Mouse (Mus musculus) adrenal gland, adult 8-10 months (tissue): ENCODE data around the gene Nxph4. TPM values are rescaled to one million over a fixed set of nuclear protein-coding genes. Genes with fewer than 3 reads are reported as not detected.

Experiments used
- DNase-seq: peaks from one replicate; pipeline ENCODE4 v3.0.0; 2022
- total RNA-seq, 4 experiments: library from RNA; stranded (reverse); gene quantifications; 2 replicates each; pipeline ENCODE4 v1.2.4; 2022

Gene Nxph4
- total RNA-seq, 4 experiments from 2014 or later = 8.3 to 16.8 (median 13.2) TPM

DNA sequence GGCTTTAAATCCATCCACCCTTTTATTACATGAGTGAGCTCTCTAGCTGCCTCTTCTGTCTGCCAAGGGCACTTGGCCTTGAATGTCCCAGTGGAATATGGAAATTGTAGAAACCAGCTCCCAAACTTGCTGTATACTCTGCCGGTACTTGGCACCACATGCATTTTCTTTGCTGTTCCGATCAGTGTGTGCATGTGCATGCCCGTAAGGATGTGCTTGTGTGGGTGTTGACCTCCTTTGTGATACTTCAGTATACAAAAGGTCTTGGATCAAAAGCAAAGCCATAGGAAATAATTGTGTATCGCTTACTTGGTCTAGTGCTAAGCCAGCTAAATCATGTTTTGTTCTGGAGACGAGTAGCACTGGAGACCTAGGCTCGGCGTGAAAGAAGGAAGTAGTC is 45.5 kb downstream of the Nxph4 start:
- DNase-seq = no peak

GRCm38 (mm10) chr10:127485235-127485634 is 49.1 kb downstream of the Nxph4 start:
- DNase-seq = no peak

- DNase-seq = peak; percentile 67
Measured at GRCm38 (mm10) chr10:127480833-127481813, 53.2 kb downstream of the Nxph4 start.

DNA sequence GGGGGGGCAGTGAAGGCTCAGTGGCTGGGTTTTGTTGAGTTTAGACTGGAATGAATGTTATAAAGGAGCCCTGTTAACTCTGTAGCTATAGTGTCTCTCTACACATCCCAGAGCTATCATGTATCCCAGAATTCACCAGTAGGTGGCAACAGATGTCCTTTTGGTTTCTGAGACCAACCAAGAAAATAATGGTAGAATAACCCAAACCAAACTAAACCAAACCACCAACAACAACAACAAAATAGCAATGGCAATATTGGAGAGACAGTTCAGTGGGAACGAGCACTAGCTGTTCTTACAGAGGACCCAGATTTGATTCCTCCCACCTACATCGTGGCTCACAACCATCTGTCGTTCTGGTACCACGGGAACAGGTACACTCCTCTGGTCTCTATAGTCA is 55.2 kb downstream of the Nxph4 start:
- DNase-seq = no peak

DNA sequence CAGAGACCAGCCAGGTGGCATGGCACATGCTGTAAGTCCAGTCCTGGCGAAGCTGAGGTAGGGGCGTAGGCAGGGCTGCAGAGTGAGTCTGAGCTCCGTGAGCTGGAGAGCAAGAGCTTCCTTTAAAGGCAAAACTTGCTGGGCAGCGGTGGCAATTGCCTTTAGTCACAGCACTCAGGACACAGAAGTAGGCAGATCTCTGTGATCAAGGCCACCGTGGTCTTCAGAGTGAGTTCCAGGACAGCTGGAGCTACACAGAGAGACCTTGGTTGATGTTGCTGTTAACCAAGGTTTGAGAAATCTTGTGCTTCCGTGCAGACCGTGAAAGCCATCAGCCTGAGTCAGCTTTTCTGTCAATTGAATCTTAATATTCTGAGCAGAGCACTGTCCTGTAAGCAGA is 57.1 kb downstream of the Nxph4 start:
- DNase-seq = peak; percentile 62

- DNase-seq = no peak
Measured at GRCm38 (mm10) chr10:127476541-127476940, 57.8 kb downstream of the Nxph4 start.

Other genes starting within 250 kb of the Nxph4 start
- 10 to 100 TPM; 43.1 to 84.1 (median 62.3) TPM for gene Mbd6, start 245.5 kb downstream of the Nxph4 start, total RNA-seq
- gene Mars, start 222.8 kb downstream of the Nxph4 start, total RNA-seq = 100 to 1,000 TPM in 1 of 4 experiments, 10 to 100 TPM in 3; 79.7 to 107 (median 92.0) TPM
- gene Arhgap9, start 212.6 kb downstream of the Nxph4 start, total RNA-seq = 1 to 10 TPM; 2.2 to 5.0 (median 3.6) TPM
- 1 to 10 TPM; 4.4 to 6.4 (median 5.2) TPM for gene Gli1, start 192.6 kb downstream of the Nxph4 start, total RNA-seq
- under 1 TPM in 1 of 4 experiments, not detected in 3; 0.11 TPM for gene Inhbe, start 180.1 kb downstream of the Nxph4 start, total RNA-seq
- not detected for gene Inhbc, start 164.1 kb downstream of the Nxph4 start, total RNA-seq
- gene R3hdm2, start 154.2 kb downstream of the Nxph4 start, total RNA-seq = 100 to 1,000 TPM; 116 to 158 (median 131) TPM
- gene Stac3, start 32.9 kb downstream of the Nxph4 start, total RNA-seq = 1 to 10 TPM in 3 of 4 experiments, under 1 TPM in 1; 0.87 to 4.6 (median 3.7) TPM
- 10 to 100 TPM; 42.4 to 64.4 (median 50.7) TPM for gene Ndufa4l2, start 19.6 kb downstream of the Nxph4 start, total RNA-seq
- gene Shmt2, start 12.1 kb downstream of the Nxph4 start, total RNA-seq = 10 to 100 TPM; 45.3 to 56.0 (median 49.8) TPM
- 100 to 1,000 TPM; 212 to 271 (median 242) TPM for gene Lrp1, start 86.6 kb upstream of the Nxph4 start, total RNA-seq
- 100 to 1,000 TPM in 3 of 4 experiments, 10 to 100 TPM in 1; 96.7 to 113 (median 107) TPM for gene Stat6, start 108.4 kb upstream of the Nxph4 start, total RNA-seq
- gene Nemp1, start 132.3 kb upstream of the Nxph4 start, total RNA-seq = 10 to 100 TPM in 2 of 4 experiments, 1 to 10 TPM in 2; 6.3 to 10.6 (median 9.6) TPM
- 10 to 100 TPM; 20.0 to 33.6 (median 26.8) TPM for gene Nab2, start 134.0 kb upstream of the Nxph4 start, total RNA-seq
- gene Myo1a, start 170.6 kb upstream of the Nxph4 start, total RNA-seq = 10 to 100 TPM in 2 of 4 experiments, under 1 TPM in 2; 0.75 to 72.1 (median 30.0) TPM
- not detected for gene Tac2, start 189.9 kb upstream of the Nxph4 start, total RNA-seq
- 10 to 100 TPM; 11.9 to 20.9 (median 15.8) TPM for gene Zbtb39, start 205.0 kb upstream of the Nxph4 start, total RNA-seq
- gene Gpr182, start 217.2 kb upstream of the Nxph4 start, total RNA-seq = 10 to 100 TPM in 3 of 4 experiments, 1 to 10 TPM in 1; 9.8 to 13.2 (median 10.4) TPM
- 1 to 10 TPM; 4.0 to 5.4 (median 4.4) TPM for gene Rdh1, start 225.2 kb upstream of the Nxph4 start, total RNA-seq
- gene Rdh16f1, start 225.2 kb upstream of the Nxph4 start, total RNA-seq = 1 to 10 TPM; 4.8 to 9.8 (median 6.6) TPM
- under 1 TPM in 1 of 4 experiments, not detected in 3; 0.38 TPM for gene Rdh9, start 241.8 kb upstream of the Nxph4 start, total RNA-seq